Mouse (Mus musculus) thymus, postnatal 36 days (tissue): Measurements from ENCODE around the gene Prl2c3.
"Not testable (repeated sequence)": the region's sequence is repeated elsewhere in the genome, so short reads cannot be mapped to it uniquely, and the experiment has no call there.

Experiments used
- DNase-seq, 2 experiments: peaks; one replicate each; pipeline ENCODE4 v3.0.0; 2022; ENCODE audit warnings: mixed read lengths in 2 of 2

Gene Prl2c3

GRCm38 (mm10) chr13:12799979-12800378, at the start of gene Prl2c3:
Gene Prl2c3, minus strand, starts transcription at chr13:12800079.
- DNase-seq, result not testable (repeated sequence)

GRCm38 (mm10) chr13:12848254-12848653, 48.4 kb upstream of the Prl2c3 start:
- DNase-seq, result not testable (repeated sequence)

GRCm38 (mm10) chr13:12844701-12845100, 44.8 kb upstream of the Prl2c3 start:
- not testable (repeated sequence) for DNase-seq

- DNase-seq, result not testable (repeated sequence)
Observed at GRCm38 (mm10) chr13:12837546-12837945, 37.7 kb upstream of the Prl2c3 start.

GRCm38 (mm10) chr13:12831769-12832168, 31.9 kb upstream of the Prl2c3 start:
- no peak for DNase-seq

- DNase-seq, result no peak
Observed at GRCm38 (mm10) chr13:12829031-12829430, 29.2 kb upstream of the Prl2c3 start.

DNA sequence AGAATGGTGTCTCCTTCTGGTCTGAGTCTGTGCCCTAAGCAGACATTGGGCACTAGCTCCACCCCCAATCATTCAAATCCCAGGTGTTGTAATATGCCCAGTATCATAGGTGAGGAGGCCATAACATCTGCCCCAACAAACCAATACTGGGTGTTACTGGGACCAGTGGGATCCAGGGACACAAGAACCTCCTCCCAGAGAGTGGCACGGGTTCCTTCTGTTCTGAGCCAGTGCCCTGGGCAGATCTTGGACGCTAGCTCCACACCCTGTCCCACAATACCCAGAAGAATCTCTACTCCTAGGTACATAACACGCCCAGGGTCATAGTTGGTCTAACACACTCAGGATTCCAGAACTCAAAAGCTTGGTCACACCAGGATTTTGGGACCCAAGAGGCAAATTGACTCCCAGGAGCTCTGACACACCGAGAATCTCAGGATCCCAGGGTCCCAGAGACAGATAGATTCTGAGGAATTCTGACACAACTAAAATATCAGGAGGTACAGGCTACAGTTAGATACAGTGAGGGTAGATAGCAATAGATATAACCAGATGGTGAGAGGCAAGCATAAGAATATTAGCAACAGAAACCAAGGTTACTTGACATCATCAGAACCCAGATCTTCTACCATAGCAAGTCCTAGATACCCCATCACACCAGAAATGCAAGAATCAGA, 24.8 kb upstream of the Prl2c3 start:
- not testable (repeated sequence) for DNase-seq

GRCm38 (mm10) chr13:12813734-12814424, 14.0 kb upstream of the Prl2c3 start:
- DNase-seq, result not testable (repeated sequence)

DNA sequence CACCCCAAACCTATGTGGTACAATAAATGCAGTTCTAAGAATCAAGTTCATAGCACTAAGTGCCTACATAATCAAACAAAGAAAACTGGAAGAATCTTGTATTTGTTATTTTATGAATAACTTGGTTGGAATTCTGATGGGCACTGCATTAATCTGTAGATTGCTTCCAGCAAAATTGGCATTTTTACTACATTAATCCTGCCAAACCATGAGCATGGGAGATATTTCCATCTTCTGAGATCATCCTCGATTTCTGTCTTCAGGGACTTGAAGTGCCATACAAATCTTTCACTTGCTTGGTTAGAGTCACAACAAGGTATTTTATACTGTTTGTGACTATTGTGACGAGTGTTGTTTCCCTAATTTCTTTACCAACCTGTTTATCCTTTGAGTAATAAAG, 9.7 kb upstream of the Prl2c3 start:
- DNase-seq, result no peak

- DNase-seq, result not testable (repeated sequence)
Observed at GRCm38 (mm10) chr13:12808793-12809512, 9.1 kb upstream of the Prl2c3 start.

DNA sequence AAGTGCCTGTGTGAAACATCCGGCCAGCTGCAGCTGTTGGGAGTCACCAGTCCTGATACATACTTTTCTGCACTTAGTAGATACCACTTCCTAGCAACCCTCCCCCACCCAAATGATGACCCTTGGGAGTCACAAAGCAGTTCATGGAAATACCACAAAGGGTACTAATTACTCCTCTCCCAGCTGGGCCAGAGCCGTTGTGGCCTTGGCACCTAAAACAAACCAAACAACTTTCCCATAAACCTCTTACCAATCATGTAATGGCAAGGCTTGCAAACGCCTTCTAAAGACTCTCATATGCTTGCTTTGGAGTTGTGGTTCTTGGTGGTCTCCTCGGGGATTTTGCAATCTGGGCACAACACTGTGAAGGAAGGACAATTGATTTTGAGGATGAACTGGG, 6.6 kb upstream of the Prl2c3 start:
- DNase-seq, result not testable (repeated sequence)

DNA sequence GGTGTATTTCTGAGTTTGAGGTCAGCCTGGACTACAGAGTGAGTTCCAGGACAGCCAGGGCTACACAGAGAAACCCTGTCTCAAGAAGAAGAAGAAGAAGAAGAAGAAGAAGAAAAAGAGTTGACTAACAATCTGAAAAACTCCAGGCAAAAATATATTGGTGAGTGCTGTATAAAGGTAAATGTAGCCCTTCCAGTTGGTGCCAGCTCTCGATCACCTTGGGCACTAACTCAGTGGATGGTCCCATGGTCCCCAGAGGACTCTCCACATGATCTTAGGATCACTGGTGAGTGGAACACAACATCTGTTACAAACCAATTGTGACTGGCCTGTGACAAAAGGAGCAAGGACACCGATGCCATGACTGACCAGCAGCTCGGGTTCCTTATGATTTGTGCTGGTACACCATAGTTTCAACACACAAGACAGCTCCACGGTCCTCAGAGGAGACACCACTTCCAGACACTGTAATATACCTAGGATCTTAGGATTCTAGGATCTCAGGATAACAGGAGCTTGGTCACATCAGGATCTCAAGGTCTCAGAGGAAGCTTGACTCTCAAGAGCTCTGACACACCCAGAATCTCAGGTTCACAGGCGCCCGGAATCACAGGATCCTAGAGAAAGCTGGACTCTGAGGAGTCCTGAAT, 30.3 kb downstream of the Prl2c3 start:
- DNase-seq, result not testable (repeated sequence)
